Mouse (Mus musculus) telencephalon, adult 2 months (tissue): ENCODE measurements around the gene Rpgrip1.

Experiments
- DNase-seq: peaks from one replicate; pipeline ENCODE4 v3.0.0-alpha.2; 2011; ENCODE audit warnings: low read depth, low spot score

Gene Rpgrip1

DNA sequence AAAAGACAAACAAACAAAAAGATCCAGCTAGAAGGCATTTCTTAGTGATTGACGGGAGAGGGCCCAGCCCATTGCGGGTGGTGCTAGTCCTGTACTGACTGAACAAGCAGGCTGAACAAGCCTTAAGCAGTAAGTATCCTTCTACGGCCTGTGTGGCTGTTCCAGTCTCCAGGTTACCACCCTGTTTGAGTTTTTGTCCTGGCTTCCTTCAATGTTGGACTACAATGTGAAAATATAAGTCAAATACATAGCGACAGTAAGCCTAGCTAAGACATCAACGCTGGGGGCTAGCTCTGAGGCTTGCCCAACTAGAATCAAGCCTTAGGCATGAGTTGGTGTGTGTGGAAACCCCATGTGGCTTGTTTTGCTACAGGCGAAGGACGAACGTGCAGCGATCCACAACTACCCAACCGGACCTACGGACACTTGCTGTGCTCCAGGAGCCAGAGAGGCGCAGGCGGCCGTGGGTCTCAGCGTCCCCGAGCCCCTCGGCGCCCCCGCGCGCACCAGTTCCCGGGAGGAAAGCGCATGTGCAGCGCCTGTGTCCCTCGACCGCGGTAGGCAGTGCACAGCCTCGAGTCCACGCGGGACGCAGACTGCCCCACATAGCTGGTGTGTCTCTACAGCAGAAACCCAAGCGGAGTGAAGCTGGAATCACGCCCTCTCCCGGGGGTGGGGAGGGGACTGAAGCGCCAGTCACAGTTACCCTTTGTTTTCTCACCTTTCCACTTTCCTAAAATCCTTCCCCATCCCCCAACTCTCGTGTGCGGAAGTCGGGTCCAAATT, 8.5 kb downstream of the Rpgrip1 start:
- no peak for DNase-seq

DNA sequence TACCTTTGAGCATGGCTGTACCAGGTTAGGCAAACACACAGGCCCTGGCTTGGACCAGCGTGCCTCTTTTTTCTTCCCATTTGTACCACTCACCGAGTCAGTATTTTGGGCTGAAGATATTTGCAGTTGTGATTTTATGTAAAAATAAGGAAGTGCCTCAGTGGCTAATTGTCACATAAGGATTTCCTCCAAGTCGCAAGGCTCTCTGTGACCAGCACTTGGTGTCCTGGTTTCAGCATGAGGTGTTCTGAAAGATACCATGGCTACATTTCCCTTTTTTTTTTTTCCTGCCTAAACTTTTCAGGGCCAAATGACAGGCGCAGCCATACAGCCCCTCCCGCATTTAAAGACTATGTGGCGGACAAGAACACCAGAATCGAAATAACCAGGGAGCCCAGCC, 9.7 kb downstream of the Rpgrip1 start:
- no peak for DNase-seq

GRCm38 (mm10) chr14:52123918-52124317, 13.4 kb downstream of the Rpgrip1 start:
- no peak for DNase-seq

DNA sequence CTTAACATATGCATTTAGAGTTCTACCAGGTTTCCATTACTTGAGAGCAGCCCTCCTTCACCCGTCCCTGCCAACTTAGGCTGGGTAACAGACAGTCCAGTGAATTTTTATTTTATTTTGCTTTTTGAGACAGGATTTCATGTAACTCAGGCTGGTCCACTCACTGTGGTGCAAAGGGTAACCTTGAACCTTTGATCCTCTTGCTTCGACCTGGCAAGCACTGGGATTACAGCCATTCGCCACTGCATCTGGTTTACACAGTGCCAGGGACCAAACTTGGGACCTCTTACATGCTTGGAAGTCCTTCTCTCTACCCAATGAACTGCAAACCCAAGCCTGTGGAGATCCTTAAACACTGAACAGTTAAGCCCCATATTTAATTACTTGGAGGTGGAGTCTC, 14.1 kb downstream of the Rpgrip1 start:
- DNase-seq, result no peak

GRCm38 (mm10) chr14:52133584-52133983, 23.1 kb downstream of the Rpgrip1 start:
- DNase-seq, result no peak

DNA sequence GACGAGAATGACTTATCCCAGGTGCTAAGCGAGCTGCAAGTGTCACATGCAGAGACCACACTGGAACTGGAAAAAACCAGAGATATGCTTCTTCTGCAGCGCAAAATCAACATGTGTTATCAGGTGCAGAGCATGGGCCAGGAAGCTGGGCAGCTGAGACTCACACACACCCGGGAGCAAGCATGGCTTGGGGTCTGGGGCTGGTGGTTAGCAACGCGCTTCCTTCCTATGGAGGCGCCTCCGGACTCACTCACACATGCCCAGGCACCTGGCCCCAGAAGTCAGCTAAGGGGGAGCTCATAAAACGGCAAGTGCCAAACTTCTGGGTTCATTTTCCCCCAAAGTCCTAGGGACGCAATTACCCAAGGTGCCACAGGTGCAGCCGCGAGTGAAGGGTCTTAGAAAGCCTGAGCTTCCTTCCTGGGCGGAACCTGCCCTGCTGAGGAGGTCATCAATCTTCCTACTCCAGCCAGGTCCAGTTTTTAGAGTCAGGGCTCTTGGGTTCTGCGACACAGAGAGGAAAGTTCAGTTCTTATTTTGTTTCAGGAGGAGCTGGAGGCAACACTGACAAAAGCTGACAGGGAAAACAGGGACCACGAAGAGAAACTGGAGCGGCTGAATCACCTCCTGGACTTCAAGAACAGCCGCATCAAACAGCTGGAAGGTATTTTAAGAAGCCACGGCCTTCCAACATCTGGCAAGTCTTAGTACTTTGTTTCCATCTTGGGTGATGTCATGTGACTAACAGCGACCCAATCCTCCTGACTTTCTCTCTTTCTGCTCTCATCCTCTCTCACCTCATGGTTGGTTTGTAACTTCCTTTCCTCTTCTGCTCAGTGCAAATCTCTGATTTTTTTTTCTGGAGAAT, 30.3 kb downstream of the Rpgrip1 start:
- DNase-seq, result no peak

DNA sequence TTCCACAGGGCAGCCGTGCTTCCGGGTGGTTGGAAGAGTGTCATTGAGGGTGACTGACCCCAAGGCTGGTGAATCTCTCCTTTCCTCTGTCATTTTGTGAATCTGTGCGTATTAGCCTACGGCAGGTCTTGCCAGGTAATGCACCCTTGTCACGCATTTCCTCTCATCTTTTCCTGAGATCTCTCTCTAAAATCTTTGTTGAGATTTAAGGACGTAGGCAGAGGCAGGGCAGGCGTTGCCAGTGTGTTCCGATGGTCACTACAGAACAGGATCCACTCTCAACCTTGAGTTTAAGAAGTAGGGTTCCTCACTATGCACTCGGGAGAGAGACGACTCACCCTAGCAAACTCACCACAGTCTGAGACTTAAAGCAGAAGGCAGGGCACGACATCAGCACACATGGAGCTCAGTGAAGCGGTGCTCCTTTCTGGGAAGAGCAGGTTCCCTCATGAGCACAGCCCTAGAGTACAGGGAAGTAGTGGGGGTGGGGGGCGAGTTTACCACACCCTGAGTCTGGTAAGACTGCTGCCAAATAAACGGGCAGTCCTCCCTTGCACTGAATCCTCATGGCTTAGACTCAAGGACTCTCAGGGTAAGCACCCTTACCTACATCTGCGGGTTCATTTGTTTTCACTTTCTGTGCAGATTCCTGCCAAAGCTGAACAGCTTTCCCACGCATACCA, 31.1 kb downstream of the Rpgrip1 start:
- no peak for DNase-seq

DNA sequence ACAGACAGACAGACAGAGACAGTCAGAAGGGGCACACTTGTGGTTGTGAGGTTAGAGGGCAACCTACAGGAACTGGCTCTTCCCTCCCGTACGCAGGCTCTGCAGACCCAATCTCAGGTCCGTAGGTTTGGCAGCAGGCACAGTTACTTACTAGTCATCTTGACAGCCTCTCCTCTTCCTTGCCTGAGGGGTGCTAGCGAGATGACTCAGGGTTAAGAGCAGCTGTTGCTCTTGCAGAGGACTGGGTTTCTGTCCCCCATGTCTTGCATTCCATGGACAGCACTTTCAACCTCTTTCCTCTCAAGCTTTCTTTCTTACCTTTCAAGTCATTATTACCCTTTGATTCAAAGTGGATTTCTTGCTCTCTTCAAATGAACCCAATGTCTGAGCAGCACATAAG, 33.7 kb downstream of the Rpgrip1 start:
- DNase-seq, result no peak

DNA sequence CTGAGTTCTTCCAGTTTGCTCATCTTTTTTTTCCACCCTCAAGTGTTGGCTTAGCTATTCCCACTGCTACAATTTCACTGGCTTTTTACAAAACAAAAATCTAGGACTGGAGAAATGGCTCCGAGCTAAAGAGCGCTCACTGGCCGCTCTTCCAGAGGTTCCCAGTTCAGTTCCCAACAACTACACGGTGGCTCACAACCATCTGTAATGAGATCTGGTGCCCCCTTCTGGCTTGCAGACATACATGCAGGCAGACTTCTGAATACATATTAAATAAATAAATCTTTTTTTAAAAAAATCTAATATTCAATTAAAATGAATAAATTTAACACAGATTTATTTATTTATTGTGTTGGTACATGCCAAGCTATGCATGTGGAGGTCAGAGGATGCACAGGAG, 36.0 kb downstream of the Rpgrip1 start:
- DNase-seq, result no peak

DNA sequence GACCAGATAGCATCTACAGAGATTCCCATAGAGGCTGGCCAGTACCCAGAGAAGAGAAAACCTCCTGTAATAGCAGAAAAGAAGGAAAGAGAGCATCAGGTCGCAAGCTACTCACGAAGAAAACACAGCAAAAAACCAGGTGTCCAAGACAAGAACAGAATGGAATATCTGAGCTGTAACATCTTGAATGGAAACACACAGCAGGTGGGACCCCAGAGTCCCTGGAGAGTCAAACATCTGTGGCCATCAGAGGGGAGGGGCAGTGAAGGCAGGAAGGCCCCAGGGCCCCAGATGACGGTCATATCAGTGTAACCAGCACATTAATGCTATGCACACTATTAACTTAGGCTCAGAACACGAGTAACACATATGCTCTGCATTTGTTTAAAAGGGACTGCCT, 39.4 kb downstream of the Rpgrip1 start:
- no peak for DNase-seq

GRCm38 (mm10) chr14:52152179-52152578, 41.7 kb downstream of the Rpgrip1 start:
- peak; percentile 43 for DNase-seq

- DNase-seq, result no peak
These were observed 42.1 kb downstream of the Rpgrip1 start for GRCm38 (mm10) chr14:52152613-52153012.

GRCm38 (mm10) chr14:52155008-52155407, 44.5 kb downstream of the Rpgrip1 start:
- no peak for DNase-seq

DNA sequence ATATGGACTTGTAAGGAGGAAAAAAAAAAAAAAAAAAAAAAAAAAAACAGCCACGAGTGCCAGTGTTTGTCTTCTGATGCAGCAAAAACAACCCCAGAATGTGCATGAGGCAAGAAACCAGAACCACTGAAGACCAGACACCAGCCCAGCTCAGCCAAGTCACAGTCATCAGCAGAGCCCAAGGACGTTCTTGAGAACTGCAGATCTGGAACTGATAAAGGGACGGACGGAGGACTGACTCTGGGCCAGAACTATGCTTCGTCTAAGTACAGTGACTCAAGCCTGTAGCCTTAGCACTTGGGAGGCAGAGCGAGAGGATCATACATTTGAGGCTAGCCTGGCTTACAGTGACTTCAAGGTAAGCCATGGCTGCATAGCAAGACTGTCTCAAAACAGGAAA, 50.4 kb downstream of the Rpgrip1 start:
- no peak for DNase-seq

GRCm38 (mm10) chr14:52166571-52166970, 56.1 kb downstream of the Rpgrip1 start:
- no peak for DNase-seq

DNA sequence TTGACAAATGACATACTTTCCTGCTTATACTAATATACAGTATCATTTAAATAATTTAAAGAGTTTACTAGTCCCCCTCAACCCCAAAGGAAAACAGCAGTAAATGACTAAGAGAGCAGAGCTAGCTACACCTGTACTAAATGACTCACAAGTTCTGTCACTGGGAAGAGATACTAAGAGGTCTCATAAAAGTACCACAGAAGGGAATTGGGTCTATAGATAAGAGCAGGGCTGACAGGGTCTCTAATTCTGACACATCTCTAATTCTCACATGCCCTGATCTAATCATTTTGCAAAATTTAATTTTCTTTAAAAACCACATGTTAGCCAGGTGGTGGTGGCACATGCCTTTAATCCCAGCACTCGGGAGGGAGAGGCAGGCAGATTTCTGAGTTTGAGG, 78.3 kb downstream of the Rpgrip1 start:
- no peak for DNase-seq

DNA sequence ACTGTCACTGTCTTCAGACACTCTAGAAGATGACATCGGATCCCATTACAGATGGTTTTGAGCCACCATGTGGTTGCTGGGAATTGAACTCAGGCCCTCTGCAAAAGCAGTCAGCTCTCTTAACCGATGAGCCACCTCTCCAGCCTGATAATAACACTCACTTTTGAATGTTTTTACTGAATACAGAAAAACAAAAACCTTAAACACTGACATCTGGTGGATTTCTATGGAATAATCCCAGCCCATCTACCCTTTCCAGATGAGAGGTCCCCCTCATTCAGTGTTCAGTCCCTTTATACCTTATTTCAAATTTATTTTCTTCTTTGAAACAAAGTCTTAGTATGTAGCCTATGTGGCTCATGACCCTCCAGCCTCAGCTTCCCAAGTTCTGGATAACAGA, 79.0 kb downstream of the Rpgrip1 start:
- DNase-seq, result no peak

GRCm38 (mm10) chr14:52190740-52191359, 80.3 kb downstream of the Rpgrip1 start:
- DNase-seq, result no peak

DNA sequence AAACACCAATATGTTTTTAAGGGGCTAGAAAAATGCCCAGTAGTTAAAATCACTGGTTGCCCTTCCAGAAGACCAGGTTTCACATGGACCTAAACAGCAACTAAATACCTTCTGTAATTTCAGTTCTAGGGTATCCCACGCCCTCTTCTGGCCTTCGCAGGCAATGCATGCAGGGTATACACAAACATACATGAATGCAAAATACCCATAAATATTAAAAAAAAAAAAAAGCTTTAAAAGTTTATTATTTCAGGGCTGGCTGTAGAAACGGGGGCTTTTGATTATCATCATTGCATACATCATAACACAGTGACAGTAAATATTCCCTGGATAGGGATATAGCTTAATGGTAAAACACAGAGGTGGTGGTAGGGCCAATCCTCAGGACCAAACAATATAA, 85.2 kb downstream of the Rpgrip1 start:
- no peak for DNase-seq

GRCm38 (mm10) chr14:52196230-52197155, 86.0 kb downstream of the Rpgrip1 start:
- DNase-seq, result no peak
